Mouse (Mus musculus) spleen, adult 2 months (tissue): ENCODE data around the gene Gm6685. TPM values are rescaled to one million over a fixed set of nuclear protein-coding genes. Genes with fewer than 3 reads are reported as not detected.

ENCODE experiments used
- DNase-seq, 2 experiments: peaks; one replicate each; pipeline versions ENCODE4 v3.0.0 to v3.0.0-alpha.2; 2012 to 2021; ENCODE audit warnings: low spot score in 2 of 2, low read depth in 1 of 2
- H3K27ac ChIP-seq: fragments of 200-500 bp; 2 replicates; pipeline ENCODE4 v1.5.1; 2012; ENCODE audit warnings: low read length, inconsistent platforms; ENCODE audit not compliant: insufficient read depth
- H3K27me3 ChIP-seq: fragments of 200-500 bp; 2 replicates; pipeline ENCODE4 v1.6.1; 2012; ENCODE audit warnings: mild to moderate bottlenecking, moderate library complexity, low read length, inconsistent platforms; ENCODE audit not compliant: control insufficient read depth, insufficient read depth
- H3K36me3 ChIP-seq: fragments of 200-500 bp; 2 replicates; pipeline ENCODE4 v1.6.1; 2012; ENCODE audit warnings: mild to moderate bottlenecking, low read length, inconsistent platforms; ENCODE audit not compliant: control insufficient read depth, insufficient read depth
- H3K4me1 ChIP-seq: fragments of 200-500 bp; 2 replicates; pipeline ENCODE4 v1.6.1; 2011; ENCODE audit warnings: inconsistent platforms; ENCODE audit not compliant: control insufficient read depth, insufficient read depth, insufficient read length
- H3K4me3 ChIP-seq: fragments of 200-500 bp; 2 replicates; pipeline ENCODE4 v1.5.1; 2011; ENCODE audit warnings: mild to moderate bottlenecking, inconsistent platforms; ENCODE audit not compliant: insufficient read depth, insufficient read length; ENCODE audit errors: extremely low read depth
- CTCF ChIP-seq: fragments of 200-500 bp; IDR thresholded peaks from 2 replicates; pipeline ENCODE4 v1.5.1; 2011; ENCODE audit warnings: mild to moderate bottlenecking, inconsistent platforms; ENCODE audit not compliant: insufficient read depth, insufficient read length, insufficient replicate concordance; ENCODE audit errors: extremely low read depth
- POLR2A ChIP-seq: fragments of 200-500 bp; IDR thresholded peaks from 2 replicates; pipeline ENCODE4 v1.6.1; 2011; ENCODE audit warnings: low read depth, low read length, inconsistent platforms
- WGBS: fragments of 180-500 bp; shearing (Covaris S2); methylation state at CpG from one replicate; pipeline ENCODE4 v1.1.7; 2018; 5-methylcytosine and 5-hydroxymethylcytosine counted together
- polyA plus RNA-seq: library from polyadenylated mRNA; depleted of rRNA; stranded (reverse); fragments of >200 nt; gene quantifications from 2 replicates; pipeline ENCODE4 v1.2.3, GENCODE M21; 2012; rRNA removed

The Gm6685 gene
- polyA plus RNA-seq, 1 experiment = 0.47 TPM

DNA sequence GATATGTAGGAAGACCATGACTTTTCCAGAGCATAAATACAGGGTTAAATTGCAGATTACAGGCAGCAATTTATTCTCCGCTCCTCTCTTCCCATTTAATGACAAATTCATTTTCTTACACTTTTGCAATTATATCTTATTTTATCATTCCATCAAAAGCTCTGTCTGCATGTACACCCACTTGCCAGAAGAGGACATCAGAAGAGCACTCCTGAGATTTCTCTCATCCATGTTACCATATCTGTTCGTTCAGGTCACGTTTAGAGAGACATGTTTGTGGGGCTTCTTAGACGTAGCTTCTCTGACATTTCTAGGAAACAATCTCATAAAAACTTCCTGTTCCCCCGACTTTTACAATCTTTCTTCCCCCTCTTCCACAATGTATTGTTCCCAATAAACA, 2.2 kb upstream of the Gm6685 start:
- Histone ChIP-seq H3K27ac (no peak overlapping the region), H3K27me3 (no peaks in the 10 kb centered on the region), H3K36me3 (no peaks in the 10 kb centered on the region), H3K4me3 (no peak overlapping the region), H3K4me1 (no peaks in the 10 kb centered on the region)
- TF ChIP-seq CTCF (no peak), POLR2A (no peak)
- 58% methylated on average over 5 of the region's 5 CpGs for whole genome bisulfite sequencing
- no peak for DNase-seq

DNA sequence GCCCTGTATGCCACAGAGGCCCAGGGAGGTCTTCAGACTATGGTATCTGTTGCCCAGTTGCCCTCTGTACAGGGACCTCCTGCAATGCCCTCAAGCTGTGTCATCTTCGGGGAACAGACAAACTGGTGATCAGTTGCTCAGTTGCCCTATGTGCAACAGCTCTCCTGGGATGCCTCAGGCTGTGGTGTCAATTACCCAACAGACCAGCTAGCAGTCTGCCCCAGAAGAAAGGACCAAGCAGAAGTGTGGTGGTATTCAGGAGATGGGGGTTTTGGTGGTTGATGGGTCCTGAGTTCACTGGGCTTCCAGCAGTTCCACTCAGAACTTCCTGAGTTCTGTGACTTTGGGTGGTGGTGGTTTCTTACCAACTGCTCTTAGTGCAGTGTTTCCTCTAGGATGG, 11.8 kb downstream of the Gm6685 start:
- DNase-seq = no peak
- Histone ChIP-seq H3K27me3 (no peaks in the 10 kb centered on the region), H3K36me3 (no peaks in the 10 kb centered on the region), H3K4me3 (no peak overlapping the region), H3K27ac (no peak overlapping the region), H3K4me1 (no peaks in the 10 kb centered on the region)
- WGBS = 81% methylated on average over 1 of the region's 1 CpGs
- TF ChIP-seq POLR2A (no peak), CTCF (no peak)

DNA sequence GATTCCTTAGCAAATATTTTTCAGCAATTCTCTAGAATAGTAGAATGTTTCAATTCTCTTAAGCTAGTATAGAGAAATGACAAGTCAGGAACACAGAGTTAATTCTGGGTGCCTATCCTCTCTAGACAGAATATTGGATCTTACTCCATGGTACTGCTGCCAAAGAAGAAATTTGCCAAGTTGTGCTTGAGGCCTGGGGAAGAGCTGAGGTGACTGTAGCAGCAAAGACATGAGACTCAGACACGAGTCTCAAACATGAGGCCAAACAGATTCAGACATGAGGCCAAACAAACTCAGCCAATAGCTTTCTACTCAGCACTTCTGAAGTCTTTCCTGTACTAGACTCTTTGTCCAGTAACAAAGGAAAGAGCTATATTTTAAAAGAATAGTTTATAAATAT, 26.3 kb downstream of the Gm6685 start:
- WGBS = 61% methylated on average over 1 of the region's 1 CpGs

DNA sequence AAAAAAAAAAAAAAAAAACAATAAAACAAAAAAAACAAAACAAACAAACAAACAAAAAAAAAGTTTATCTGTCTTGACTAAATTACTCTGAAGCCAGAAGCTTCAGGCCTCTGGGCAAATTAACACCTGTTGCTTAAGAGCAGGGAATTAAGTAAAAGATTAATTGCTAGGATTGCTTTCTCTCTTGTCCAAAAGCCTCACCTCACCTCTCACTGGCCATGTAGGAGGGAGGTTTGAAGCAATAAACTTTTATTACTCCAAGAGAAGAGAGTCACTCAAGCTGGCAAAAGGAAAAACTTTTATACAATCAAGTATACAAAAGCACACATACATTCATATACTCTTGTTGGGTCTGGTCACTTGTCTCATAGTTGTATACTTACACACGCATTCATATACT, 31.9 kb downstream of the Gm6685 start:
- H3K4me1 ChIP-seq = no peaks in the 10 kb centered on the region
- TF ChIP-seq POLR2A (no peak), CTCF (no peak)
- H3K4me3 ChIP-seq = no peak overlapping the region
- H3K27me3 ChIP-seq = no peaks in the 10 kb centered on the region
- H3K36me3 ChIP-seq = no peaks in the 10 kb centered on the region
- H3K27ac ChIP-seq = no peak overlapping the region
- 88% methylated on average over 1 of the region's 1 CpGs for WGBS
- no peak for DNase-seq

More for the DNA sequence above, 26.3 kb downstream of the Gm6685 start:
- Histone ChIP-seq H3K4me3 (no peak overlapping the region), H3K36me3 (no peaks in the 10 kb centered on the region), H3K27ac (no peak overlapping the region), H3K27me3 (no peaks in the 10 kb centered on the region), H3K4me1 (no peaks in the 10 kb centered on the region)
- no peak for DNase-seq
- TF ChIP-seq POLR2A = no peak
- TF ChIP-seq CTCF = no peak

DNA sequence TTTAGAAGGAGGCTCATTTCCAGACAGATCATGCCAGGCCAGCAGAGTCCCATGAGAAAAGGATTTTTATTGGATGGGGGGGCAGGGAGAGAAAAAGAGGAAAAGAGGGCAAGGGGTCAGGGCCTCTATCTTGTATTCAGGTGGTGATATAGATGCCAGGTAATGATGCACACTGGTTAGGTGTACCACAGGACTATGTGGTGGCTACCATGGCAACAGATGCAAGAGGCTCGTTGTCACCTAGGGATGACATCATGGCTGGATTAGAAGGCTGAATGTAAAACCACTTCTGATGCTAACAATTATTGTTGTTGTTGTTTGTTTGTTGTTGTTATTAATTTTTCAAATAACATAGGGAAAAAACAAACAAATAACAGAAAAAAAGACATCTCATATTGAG, 49.2 kb downstream of the Gm6685 start:
- Histone ChIP-seq H3K27ac (no peak overlapping the region), H3K36me3 (no peaks in the 10 kb centered on the region), H3K27me3 (no peaks in the 10 kb centered on the region), H3K4me3 (no peak overlapping the region), H3K4me1 (no peaks in the 10 kb centered on the region)
- DNase-seq = no peak
- TF ChIP-seq POLR2A = no peak
- WGBS = 76% methylated on average over 1 of the region's 1 CpGs

Other genes starting within 250 kb of the Gm6685 start
- 0.06 and 0.08 TPM in 2 replicates for gene Ccdc85a, start 244.5 kb upstream of the Gm6685 start, polyA plus RNA-seq